Mouse (Mus musculus): ENCODE data around the gene Fam184a.

Fam184a gene

GRCm38 (mm10) chr10:53750955-53751652 lies at the start of gene Fam184a:
TSS of gene Fam184a (minus strand) at chr10:53751123.
- peak; percentile 75 for DNase-seq (ENCODE audit: low spot score)

- no peak for DNase-seq (ENCODE audit: low spot score)
Measured at GRCm38 (mm10) chr10:53796258-53796581, 45.3 kb upstream of the Fam184a start.

GRCm38 (mm10) chr10:53795567-53796257 lies 44.8 kb upstream of the Fam184a start:
- no peak for DNase-seq (ENCODE audit: low spot score)

GRCm38 (mm10) chr10:53791281-53791680 lies 40.4 kb upstream of the Fam184a start:
- DNase-seq (ENCODE audit: low spot score) = no peak

GRCm38 (mm10) chr10:53776591-53776990 lies 25.7 kb upstream of the Fam184a start:
- DNase-seq (ENCODE audit: low spot score) = no peak

GRCm38 (mm10) chr10:53772708-53773107 lies 21.8 kb upstream of the Fam184a start:
- DNase-seq (ENCODE audit: low spot score) = no peak

- DNase-seq (ENCODE audit: low spot score) = no peak
Measured at GRCm38 (mm10) chr10:53771480-53771879, 20.6 kb upstream of the Fam184a start.

- DNase-seq (ENCODE audit: low spot score) = no peak
Measured at GRCm38 (mm10) chr10:53768745-53769144, 17.8 kb upstream of the Fam184a start.

- DNase-seq (ENCODE audit: low spot score) = no peak
Measured at GRCm38 (mm10) chr10:53765471-53765870, 14.5 kb upstream of the Fam184a start.

GRCm38 (mm10) chr10:53752723-53753122 lies 1.8 kb upstream of the Fam184a start:
- DNase-seq (ENCODE audit: low spot score) = no peak

GRCm38 (mm10) chr10:53750275-53750954 lies 508 bp downstream of the Fam184a start:
- peak; percentile 43 for DNase-seq (ENCODE audit: low spot score)

- DNase-seq (ENCODE audit: low spot score) = no peak
Measured at GRCm38 (mm10) chr10:53746039-53746438, 4.9 kb downstream of the Fam184a start.

- DNase-seq (ENCODE audit: low spot score) = no peak
Measured at GRCm38 (mm10) chr10:53742961-53743360, 8.0 kb downstream of the Fam184a start.

- no peak for DNase-seq (ENCODE audit: low spot score)
Measured at GRCm38 (mm10) chr10:53740014-53740413, 10.9 kb downstream of the Fam184a start.

GRCm38 (mm10) chr10:53738842-53739241 lies 12.1 kb downstream of the Fam184a start:
- no peak for DNase-seq (ENCODE audit: low spot score)

GRCm38 (mm10) chr10:53735201-53735865 lies 15.6 kb downstream of the Fam184a start:
- no peak for DNase-seq (ENCODE audit: low spot score)

GRCm38 (mm10) chr10:53732324-53732723 lies 18.6 kb downstream of the Fam184a start:
- DNase-seq (ENCODE audit: low spot score) = no peak

GRCm38 (mm10) chr10:53728883-53729282 lies 22.0 kb downstream of the Fam184a start:
- no peak for DNase-seq (ENCODE audit: low spot score)

GRCm38 (mm10) chr10:53725301-53725700 lies 25.6 kb downstream of the Fam184a start:
- DNase-seq (ENCODE audit: low spot score) = no peak

GRCm38 (mm10) chr10:53704516-53704915 lies 46.4 kb downstream of the Fam184a start:
- no peak for DNase-seq (ENCODE audit: low spot score)

GRCm38 (mm10) chr10:53698531-53698930 lies 52.4 kb downstream of the Fam184a start:
- DNase-seq (ENCODE audit: low spot score) = no peak

- DNase-seq (ENCODE audit: low spot score) = no peak
Measured at GRCm38 (mm10) chr10:53694757-53695156, 56.2 kb downstream of the Fam184a start.

GRCm38 (mm10) chr10:53691263-53691662 lies 59.7 kb downstream of the Fam184a start:
- DNase-seq (ENCODE audit: low spot score) = no peak
